Mouse (Mus musculus) cortical plate, adult 2 months (tissue): ENCODE measurements around the gene Dapl1.

Source experiments
- CTCF ChIP-seq: fragments of 200-500 bp; IDR thresholded peaks from 2 replicates; pipeline ENCODE4 v1.5.1; 2011; ENCODE audit warnings: mild to moderate bottlenecking, control low read depth, low read length; ENCODE audit not compliant: insufficient read depth; ENCODE audit errors: extremely low read depth
- POLR2A ChIP-seq: fragments of 200-500 bp; IDR thresholded peaks from 2 replicates; pipeline ENCODE4 v1.6.1; 2011; ENCODE audit warnings: mild to moderate bottlenecking, low read length, control low read depth; ENCODE audit not compliant: insufficient read depth; ENCODE audit errors: extremely low read depth

DNA sequence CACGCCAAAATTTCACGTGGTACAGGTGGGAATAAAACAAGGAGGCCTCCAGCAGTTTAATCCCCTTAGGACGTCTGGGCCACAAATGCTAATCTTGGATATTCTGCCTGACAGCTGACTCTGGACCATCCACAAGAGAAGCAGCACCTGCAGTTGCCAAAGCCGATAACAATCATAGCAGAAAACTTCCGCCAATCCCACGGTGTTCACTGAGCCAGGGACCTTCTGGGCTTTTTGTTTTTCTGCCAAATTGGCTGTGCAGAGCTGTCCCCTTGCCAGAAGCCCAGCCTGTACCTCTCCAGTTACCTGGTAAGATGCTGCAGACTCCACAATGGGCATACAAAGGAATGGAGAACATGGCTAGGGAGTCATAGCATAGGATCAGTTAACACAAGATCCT, 37.8 kb upstream of the Dapl1 start:
- TF ChIP-seq POLR2A (no peak), CTCF (no peak)
